ENCODE assay signal across 11 mouse cellular contexts in genomic region chr4:96022803-96023202, GRCm38 (mm10). TPM values are rescaled to one million over a fixed set of nuclear protein-coding genes. Genes with fewer than 3 reads are reported as not detected.
DNase-seq lines count a peak whose midpoint lies in the region; ATAC-seq and TF ChIP-seq lines count a peak whose summit lies in the region.
"Had no signal": no experiment of that assay in that cellular context is flagged by ENCODE, and none has a peak within 500 bp of the region (broad histone marks: within the 10 kb centered on the region; RNA-seq: fewer than 3 reads in every experiment).

No protein-coding gene starts in this region.

- peak; percentile 45 for DNase-seq in hindbrain, postnatal 0 days (ENCODE audit: low spot score)
- peak; percentile 3 for DNase-seq in thymus, postnatal 0 days (ENCODE audit: low spot score)
- no peak for DNase-seq in thymus, postnatal 10 days (ENCODE audit: low spot score in 2 of 2)
- DNase-seq in embryonic facial prominence, embryonic 14.5 days (ENCODE audit: low spot score): peak; percentile 40
- no peak for DNase-seq in right cerebral cortex, adult 2 months (ENCODE audit: low spot score in 2 of 2)
- DNase-seq in right cerebral cortex, adult 18-20 months: no peak
- DNase-seq: adrenal gland, adult 8-10 months; thymus, postnatal 25 days had no signal

- TF ChIP-seq CTCF in hindbrain, postnatal 0 days (IDR thresholded peaks at IDR 0.05; ENCODE audit: low read depth): peak; percentile 64

- no peaks in the 10 kb centered on the region for H3K9me3 ChIP-seq in hindbrain, postnatal 0 days (ENCODE audit: low read length)
- H3K9me3 ChIP-seq in hindbrain, embryonic 13.5 days: no peaks in the 10 kb centered on the region
- H3K9me3 ChIP-seq in embryonic facial prominence, embryonic 14.5 days (ENCODE audit: control insufficient read depth, low read length): no peaks in the 10 kb centered on the region
- H3K9me3 ChIP-seq: embryonic facial prominence, embryonic 12.5 days; heart, embryonic 13.5 days had no signal

- 0 out of 2 replicates have a peak, but pooled peaks cover under 1% of the 10 kb centered on the region for H3K4me1 ChIP-seq in hindbrain, postnatal 0 days (ENCODE audit: insufficient read depth, low read length)
- no peaks in the 10 kb centered on the region for H3K4me1 ChIP-seq in hindbrain, embryonic 13.5 days (replicated peaks)
- H3K4me1 ChIP-seq in embryonic facial prominence, embryonic 14.5 days (ENCODE audit: control insufficient read depth, insufficient read depth, low read length): no peaks in the 10 kb centered on the region
- H3K4me1 ChIP-seq: embryonic facial prominence, embryonic 12.5 days; heart, embryonic 13.5 days had no signal

- H3K27ac ChIP-seq in hindbrain, postnatal 0 days: no peak overlapping the region
- H3K27ac ChIP-seq in hindbrain, embryonic 13.5 days: no peak overlapping the region
- no peak overlapping the region for H3K27ac ChIP-seq in embryonic facial prominence, embryonic 14.5 days (replicated peaks; ENCODE audit: low read depth, low read length)
- H3K27ac ChIP-seq: embryonic facial prominence, embryonic 12.5 days; heart, embryonic 13.5 days had no signal

- no peak overlapping the region for H3K9ac ChIP-seq in hindbrain, postnatal 0 days (replicated peaks; ENCODE audit: low read length)
- H3K9ac ChIP-seq in hindbrain, embryonic 13.5 days: no peak overlapping the region
- no peak overlapping the region for H3K9ac ChIP-seq in embryonic facial prominence, embryonic 14.5 days (ENCODE audit: low read depth, low read length)
- H3K9ac ChIP-seq: embryonic facial prominence, embryonic 12.5 days; heart, embryonic 13.5 days had no signal

- ATAC-seq in hindbrain, postnatal 0 days: peak; percentile 40; the same call in 1 of the 2 replicates
- no peak for ATAC-seq in hindbrain, embryonic 13.5 days (ENCODE audit: low FRiP score)
- ATAC-seq in embryonic facial prominence, embryonic 14.5 days (ENCODE audit: low read depth): no peak

- peaks cover 5% of the 10 kb centered on the region; the same call in 1 of the 2 replicates for H3K36me3 ChIP-seq in hindbrain, postnatal 0 days (ENCODE audit: insufficient read depth, low read length)
- H3K36me3 ChIP-seq in hindbrain, embryonic 13.5 days: peaks cover 24% of the 10 kb centered on the region
- no peaks in the 10 kb centered on the region for H3K36me3 ChIP-seq in embryonic facial prominence, embryonic 14.5 days (ENCODE audit: control insufficient read depth, insufficient read depth, low read length)
- H3K36me3 ChIP-seq: embryonic facial prominence, embryonic 12.5 days had no signal

- H3K4me3 ChIP-seq in hindbrain, postnatal 0 days (ENCODE audit: low read length): no peak overlapping the region
- H3K4me3 ChIP-seq in hindbrain, embryonic 13.5 days: no peak overlapping the region
- no peak overlapping the region for H3K4me3 ChIP-seq in embryonic facial prominence, embryonic 14.5 days (ENCODE audit: low read depth, low read length)
- H3K4me3 ChIP-seq: embryonic facial prominence, embryonic 12.5 days; heart, embryonic 13.5 days had no signal

- no peak overlapping the region for H3K4me2 ChIP-seq in hindbrain, postnatal 0 days (ENCODE audit: low read depth, low read length)
- no peak overlapping the region for H3K4me2 ChIP-seq in hindbrain, embryonic 13.5 days
- H3K4me2 ChIP-seq in embryonic facial prominence, embryonic 14.5 days (ENCODE audit: low read depth, low read length): no peak overlapping the region
- H3K4me2 ChIP-seq: embryonic facial prominence, embryonic 12.5 days; heart, embryonic 13.5 days had no signal

- no peaks in the 10 kb centered on the region for H3K27me3 ChIP-seq in hindbrain, postnatal 0 days (ENCODE audit: insufficient read depth, low read length)
- no peaks in the 10 kb centered on the region for H3K27me3 ChIP-seq in hindbrain, embryonic 13.5 days
- no peaks in the 10 kb centered on the region for H3K27me3 ChIP-seq in embryonic facial prominence, embryonic 14.5 days (replicated peaks; ENCODE audit: control insufficient read depth, insufficient read depth, low read length)
- H3K27me3 ChIP-seq: embryonic facial prominence, embryonic 12.5 days; heart, embryonic 13.5 days had no signal

RNA-seq across cellular contexts. Expression of gene Cyp2j13, which starts 54.5 kb away (rescaled TPM):
- 0.68 and 0.79 TPM in 2 replicates for total RNA-seq in hindbrain, postnatal 0 days (2014; rRNA removed)
- 0.14 TPM in 1 of 2 replicates, not detected in the other for polyA plus RNA-seq in hindbrain, postnatal 0 days (2015; fragmentation: Nextera tagmentation; extraction: Ambion mirVana)
- not detected in 2 replicates for polyA plus RNA-seq in hindbrain, embryonic 13.5 days (2015; fragmentation: Nextera tagmentation; extraction: Ambion mirVana)
- polyA plus RNA-seq in thymus, postnatal 0 days (2015; fragmentation: Nextera tagmentation; extraction: Ambion mirVana): 0.05 TPM in 1 of 2 replicates, not detected in the other
- polyA plus RNA-seq in embryonic facial prominence, embryonic 14.5 days (2014; fragmentation: Nextera tagmentation; extraction: Ambion mirVana): 0.09 TPM in 1 of 2 replicates, not detected in the other
- total RNA-seq: adrenal gland, adult 8-10 months had no signal
- polyA plus RNA-seq: heart, embryonic 13.5 days had no signal

RNA-seq across cellular contexts. Expression of gene Hook1, which starts 55.8 kb away (rescaled TPM):
- total RNA-seq in hindbrain, postnatal 0 days (2014; rRNA removed): 29.3 and 30.4 TPM in 2 replicates
- 53.6 and 54.1 TPM in 2 replicates for polyA plus RNA-seq in hindbrain, postnatal 0 days (2015; fragmentation: Nextera tagmentation; extraction: Ambion mirVana)
- polyA plus RNA-seq in hindbrain, embryonic 13.5 days (2015; fragmentation: Nextera tagmentation; extraction: Ambion mirVana): 52.8 and 54.3 TPM in 2 replicates
- polyA plus RNA-seq in thymus, postnatal 0 days (2015; fragmentation: Nextera tagmentation; extraction: Ambion mirVana): 17.1 and 17.6 TPM in 2 replicates
- 11.5 and 11.6 TPM in 2 replicates for polyA plus RNA-seq in embryonic facial prominence, embryonic 14.5 days (2014; fragmentation: Nextera tagmentation; extraction: Ambion mirVana)

Comparison
In these comparisons a context has a peak if more than half of its experiments do, and no peak if none do; other contexts are left out.
1. DNase-seq: peak in hindbrain, postnatal 0 days (single experiment), thymus, postnatal 0 days (single experiment) and embryonic facial prominence, embryonic 14.5 days (single experiment); none in thymus, postnatal 10 days (0 of 2), right cerebral cortex, adult 2 months (0 of 2) and right cerebral cortex, adult 18-20 months (single experiment).